Mouse (Mus musculus): ENCODE data around the gene Nckap1l. TPM values are rescaled to one million over a fixed set of nuclear protein-coding genes. Genes with fewer than 3 reads are reported as not detected.
A peak's percentile ranks its signal among the peaks of the same experiment; 100 is the strongest.

Gene Nckap1l
- polyA plus RNA-seq, 1 experiment from 2014 or later, result 5.0 TPM

DNA sequence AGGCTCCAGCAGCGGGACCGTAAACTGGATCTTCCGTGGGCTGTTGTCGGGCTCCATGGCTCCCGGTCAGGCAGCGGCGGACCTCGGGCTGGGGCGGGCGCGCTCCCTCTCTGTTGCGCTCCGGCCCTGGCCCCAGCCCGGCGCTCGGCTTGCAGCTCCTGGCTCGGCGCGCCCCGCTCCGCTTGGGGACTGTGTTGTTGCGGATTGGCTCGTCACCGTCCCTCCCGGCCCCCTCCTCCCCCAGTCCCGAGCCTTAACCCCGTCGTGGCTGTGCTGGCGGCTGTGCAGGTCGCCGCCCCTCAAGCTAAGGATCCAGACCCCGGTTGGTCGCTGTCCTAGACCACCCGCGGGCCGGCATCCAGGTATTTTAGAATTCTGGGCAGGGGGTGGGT is 84.2 kb downstream of the Nckap1l start, which contains the start of gene Ppp1r1a:
Gene Ppp1r1a (minus strand): TSS at position 182 of the 392 bp plus-strand sequence.
- peak; percentile 83 for DNase-seq (ENCODE audit: low spot score)
- no peaks in the 10 kb centered on the region for H3K9me3 ChIP-seq (ENCODE audit: control insufficient read depth, low read length)
- H3K4me2 ChIP-seq (ENCODE audit: low read depth, low read length), result peak within 1 kb of the TSS; percentile 98
- H3K27ac ChIP-seq (replicated peaks; ENCODE audit: low read depth, low read length), result no peak within 1 kb of the TSS
- peak within 1 kb of the TSS; percentile 69 for H3K9ac ChIP-seq (ENCODE audit: low read depth, low read length)
- H3K4me1 ChIP-seq (ENCODE audit: control insufficient read depth, insufficient read depth, low read length), result peaks cover 4% of the 10 kb centered on the region
- H3K36me3 ChIP-seq (ENCODE audit: control insufficient read depth, insufficient read depth, low read length), result no peaks in the 10 kb centered on the region
- peak; percentile 93 for ATAC-seq (ENCODE audit: low read depth)
- 0% methylated on average over 14 of the region's 36 CpGs for WGBS
- peaks cover 13% of the 10 kb centered on the region for H3K27me3 ChIP-seq (replicated peaks; ENCODE audit: control insufficient read depth, insufficient read depth, low read length)
- peak within 1 kb of the TSS; percentile 64 for H3K4me3 ChIP-seq (ENCODE audit: low read depth, low read length)

DNA sequence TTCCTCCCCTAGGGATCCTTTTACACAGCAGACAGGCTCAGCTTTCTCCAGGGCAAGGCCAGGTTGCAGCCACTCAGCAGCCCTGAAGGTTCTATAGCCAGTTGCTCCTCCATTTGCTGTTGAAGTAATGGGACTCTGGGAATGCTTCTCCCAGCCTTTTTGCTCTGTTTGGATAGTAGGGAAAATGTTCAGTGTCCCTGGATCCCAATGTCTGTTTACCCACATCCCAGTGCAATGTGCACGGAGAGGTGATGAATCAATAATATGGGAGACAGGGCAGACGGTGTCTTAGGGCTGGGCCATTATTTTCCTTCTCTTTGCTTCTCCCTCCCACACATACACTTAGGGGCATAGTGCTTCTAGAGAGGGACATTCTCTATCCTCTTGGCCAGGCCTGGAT is 85.7 kb downstream of the Nckap1l start:
- 61% methylated on average over 2 of the region's 2 CpGs for WGBS
- Histone ChIP-seq H3K4me2 (ENCODE audit: low read depth, low read length) (no peak overlapping the region), H3K27me3 (replicated peaks; ENCODE audit: control insufficient read depth, insufficient read depth, low read length) (peaks cover 13% of the 10 kb centered on the region)

GRCm38 (mm10) chr15:103540646-103541045 is 87.1 kb downstream of the Nckap1l start:
- Histone ChIP-seq H3K27ac (replicated peaks; ENCODE audit: low read depth, low read length) (no peak overlapping the region), H3K9ac (ENCODE audit: low read depth, low read length) (no peak overlapping the region), H3K27me3 (replicated peaks; ENCODE audit: control insufficient read depth, insufficient read depth, low read length) (peaks cover 13% of the 10 kb centered on the region), H3K36me3 (ENCODE audit: control insufficient read depth, insufficient read depth, low read length) (no peaks in the 10 kb centered on the region), H3K4me1 (ENCODE audit: control insufficient read depth, insufficient read depth, low read length) (peaks cover 4% of the 10 kb centered on the region), H3K4me2 (ENCODE audit: low read depth, low read length) (no peak overlapping the region), H3K4me3 (ENCODE audit: low read depth, low read length) (no peak overlapping the region), H3K9me3 (ENCODE audit: control insufficient read depth, low read length) (no peaks in the 10 kb centered on the region)
- DNase-seq (ENCODE audit: low spot score) (no peak), ATAC-seq (ENCODE audit: low read depth) (no peak)
- 67% methylated on average over 1 of the region's 1 CpGs for WGBS

More for the DNA sequence above, 85.7 kb downstream of the Nckap1l start:
- H3K9me3 ChIP-seq (ENCODE audit: control insufficient read depth, low read length), result no peaks in the 10 kb centered on the region
- H3K4me3 ChIP-seq (ENCODE audit: low read depth, low read length), result no peak overlapping the region
- peaks cover 4% of the 10 kb centered on the region for H3K4me1 ChIP-seq (ENCODE audit: control insufficient read depth, insufficient read depth, low read length)
- ATAC-seq (ENCODE audit: low read depth) (no peak), DNase-seq (ENCODE audit: low spot score) (no peak)
- H3K9ac ChIP-seq (ENCODE audit: low read depth, low read length), result no peak overlapping the region
- H3K27ac ChIP-seq (replicated peaks; ENCODE audit: low read depth, low read length), result no peak overlapping the region
- H3K36me3 ChIP-seq (ENCODE audit: control insufficient read depth, insufficient read depth, low read length), result no peaks in the 10 kb centered on the region

GRCm38 (mm10) chr15:103542526-103542925 is 88.9 kb downstream of the Nckap1l start:
- DNase-seq (ENCODE audit: low spot score) (no peak), ATAC-seq (ENCODE audit: low read depth) (no peak)
- Histone ChIP-seq H3K4me3 (ENCODE audit: low read depth, low read length) (no peak overlapping the region), H3K9ac (ENCODE audit: low read depth, low read length) (no peak overlapping the region), H3K4me2 (ENCODE audit: low read depth, low read length) (no peak overlapping the region), H3K27me3 (replicated peaks; ENCODE audit: control insufficient read depth, insufficient read depth, low read length) (peaks cover 5% of the 10 kb centered on the region), H3K9me3 (ENCODE audit: control insufficient read depth, low read length) (no peaks in the 10 kb centered on the region), H3K4me1 (ENCODE audit: control insufficient read depth, insufficient read depth, low read length) (peaks cover 4% of the 10 kb centered on the region), H3K27ac (replicated peaks; ENCODE audit: low read depth, low read length) (no peak overlapping the region), H3K36me3 (ENCODE audit: control insufficient read depth, insufficient read depth, low read length) (no peaks in the 10 kb centered on the region)

DNA sequence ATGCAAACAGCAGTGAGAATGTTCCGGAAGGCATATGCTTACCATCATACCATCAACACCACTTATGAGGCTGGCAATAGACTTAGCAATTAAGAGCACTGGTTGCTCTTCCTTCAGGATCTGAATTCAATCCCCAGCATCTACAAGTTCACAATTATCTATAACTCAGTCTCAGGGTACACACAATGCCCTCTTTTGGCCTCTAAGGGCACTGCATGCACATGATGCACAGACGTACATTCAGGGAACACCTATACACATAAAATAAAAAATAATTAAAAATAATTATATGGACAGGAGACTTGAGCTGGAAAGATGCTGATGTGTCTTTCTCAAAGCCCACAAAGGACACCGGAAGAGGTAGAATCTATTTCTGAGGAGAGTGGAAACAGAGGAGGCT is 94.4 kb downstream of the Nckap1l start:
- H3K36me3 ChIP-seq (ENCODE audit: control insufficient read depth, insufficient read depth, low read length), result no peaks in the 10 kb centered on the region
- H3K27me3 ChIP-seq (replicated peaks; ENCODE audit: control insufficient read depth, insufficient read depth, low read length), result no peaks in the 10 kb centered on the region
- H3K9ac ChIP-seq (ENCODE audit: low read depth, low read length), result no peak overlapping the region
- ATAC-seq (ENCODE audit: low read depth) (no peak), DNase-seq (ENCODE audit: low spot score) (no peak)
- no peak overlapping the region for H3K4me3 ChIP-seq (ENCODE audit: low read depth, low read length)
- no peaks in the 10 kb centered on the region for H3K9me3 ChIP-seq (ENCODE audit: control insufficient read depth, low read length)
- no peak overlapping the region for H3K4me2 ChIP-seq (ENCODE audit: low read depth, low read length)
- no peak overlapping the region for H3K27ac ChIP-seq (replicated peaks; ENCODE audit: low read depth, low read length)
- H3K4me1 ChIP-seq (ENCODE audit: control insufficient read depth, insufficient read depth, low read length), result no peaks in the 10 kb centered on the region
- WGBS, result 78% methylated on average over 3 of the region's 3 CpGs

Other genes with a start within 250 kb of the Nckap1l start
- 112 and 126 TPM in 2 replicates for gene Cbx5, start 214.0 kb upstream of the Nckap1l start, polyA plus RNA-seq (2014; fragmentation: Nextera tagmentation; extraction: Ambion mirVana)
- 573 and 661 TPM in 2 replicates for gene Hnrnpa1, start 213.4 kb upstream of the Nckap1l start, polyA plus RNA-seq (2014; fragmentation: Nextera tagmentation; extraction: Ambion mirVana)
- gene Nfe2, start 195.4 kb upstream of the Nckap1l start, polyA plus RNA-seq (2014; fragmentation: Nextera tagmentation; extraction: Ambion mirVana), result 2.1 and 2.5 TPM in 2 replicates
- 274 and 289 TPM in 2 replicates for gene Copz1, start 181.1 kb upstream of the Nckap1l start, polyA plus RNA-seq (2014; fragmentation: Nextera tagmentation; extraction: Ambion mirVana)
- 0.13 and 0.47 TPM in 2 replicates for gene Gpr84, start 143.2 kb upstream of the Nckap1l start, polyA plus RNA-seq (2014; fragmentation: Nextera tagmentation; extraction: Ambion mirVana)
- gene Zfp385a, start 113.7 kb upstream of the Nckap1l start, polyA plus RNA-seq (2014; fragmentation: Nextera tagmentation; extraction: Ambion mirVana), result 18.4 and 19.0 TPM in 2 replicates
- 63.4 TPM in 2 replicates for gene Itga5, start 87.0 kb upstream of the Nckap1l start, polyA plus RNA-seq (2014; fragmentation: Nextera tagmentation; extraction: Ambion mirVana)
- not detected in 2 replicates for gene Gtsf1, start 23.3 kb upstream of the Nckap1l start, polyA plus RNA-seq (2014; fragmentation: Nextera tagmentation; extraction: Ambion mirVana)
- gene Gtsf2, start 5.3 kb upstream of the Nckap1l start, polyA plus RNA-seq (2014; fragmentation: Nextera tagmentation; extraction: Ambion mirVana), result not detected in 2 replicates
- 6.1 and 7.2 TPM in 2 replicates for gene Pde1b, start 49.2 kb downstream of the Nckap1l start, polyA plus RNA-seq (2014; fragmentation: Nextera tagmentation; extraction: Ambion mirVana)
- 16.7 and 18.1 TPM in 2 replicates for gene Ppp1r1a, start 84.2 kb downstream of the Nckap1l start, polyA plus RNA-seq (2014; fragmentation: Nextera tagmentation; extraction: Ambion mirVana)
- not detected in 2 replicates for gene Glycam1, start 111.3 kb downstream of the Nckap1l start, polyA plus RNA-seq (2014; fragmentation: Nextera tagmentation; extraction: Ambion mirVana)